Mouse (Mus musculus): ENCODE measurements around the gene Stum.
"Not testable (repeated sequence)": the region's sequence is repeated elsewhere in the genome, so short reads cannot be mapped to it uniquely, and the experiment has no call there.

Stum gene

DNA sequence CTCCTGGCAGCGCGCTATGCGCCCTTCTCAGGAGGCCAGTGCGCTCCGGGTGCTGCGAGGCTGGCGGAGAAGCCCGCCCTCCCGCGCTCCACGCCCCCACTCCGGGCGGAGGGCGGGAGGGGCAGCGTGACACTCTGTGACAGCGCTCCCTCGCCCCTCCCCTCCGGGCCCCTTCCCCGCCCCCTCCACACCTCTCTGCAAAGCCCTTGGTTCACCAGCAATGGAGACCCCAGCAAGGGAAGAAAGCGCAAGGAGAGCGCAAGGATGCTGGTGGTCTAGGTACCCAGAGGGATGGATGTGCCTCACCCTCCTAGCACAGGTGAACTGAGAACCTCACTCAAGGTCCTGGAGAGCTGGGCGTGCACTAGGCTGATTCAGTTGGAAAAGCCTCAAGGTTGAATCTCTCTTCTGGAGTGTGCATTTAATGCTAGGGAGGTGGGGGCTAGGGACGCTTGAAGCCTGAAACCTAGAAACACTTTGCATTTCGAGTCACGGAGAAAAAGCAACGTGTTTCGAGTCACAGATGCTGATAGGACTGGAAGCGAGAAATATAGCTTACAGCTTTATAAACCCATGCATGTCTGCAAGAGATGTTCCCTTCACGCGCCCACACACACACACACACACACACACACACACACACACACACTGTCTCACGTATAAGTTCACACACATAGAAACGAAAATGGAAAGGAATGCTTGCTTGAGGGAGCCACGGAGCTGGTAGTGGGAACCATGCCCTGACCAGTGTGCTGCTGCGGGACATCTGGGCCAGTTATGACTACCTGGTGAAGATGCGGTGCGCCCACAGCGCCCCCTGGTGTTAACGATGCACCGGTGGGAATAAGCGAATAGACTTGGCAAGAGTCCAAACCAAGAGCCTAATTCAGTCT is at the start of gene Stum:
Stum (minus strand) TSS at position 106 of the 893 bp plus-strand sequence.
- peak; percentile 26 for DNase-seq (ENCODE audit: low read depth, low spot score)

DNA sequence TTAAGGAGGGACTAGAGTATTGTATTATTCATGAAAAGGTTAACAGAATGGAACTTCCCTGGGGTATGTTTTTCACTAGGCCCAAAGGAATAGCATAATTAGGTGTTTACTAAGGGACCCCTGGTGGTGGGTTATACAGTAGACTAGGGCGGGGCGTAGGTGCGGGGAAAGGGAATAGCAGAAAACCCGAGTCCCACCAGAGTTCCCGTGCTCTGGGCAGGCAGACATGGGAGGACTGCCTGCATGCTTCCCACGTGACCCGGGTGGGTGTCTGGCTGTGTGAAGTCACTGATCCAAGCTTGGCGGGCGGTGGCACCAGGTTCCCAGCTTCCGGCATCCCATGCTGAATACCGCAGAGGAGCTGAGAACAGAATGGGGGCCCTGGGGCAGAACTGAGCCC is 49.4 kb upstream of the Stum start:
- no peak for DNase-seq (ENCODE audit: low read depth, low spot score)

DNA sequence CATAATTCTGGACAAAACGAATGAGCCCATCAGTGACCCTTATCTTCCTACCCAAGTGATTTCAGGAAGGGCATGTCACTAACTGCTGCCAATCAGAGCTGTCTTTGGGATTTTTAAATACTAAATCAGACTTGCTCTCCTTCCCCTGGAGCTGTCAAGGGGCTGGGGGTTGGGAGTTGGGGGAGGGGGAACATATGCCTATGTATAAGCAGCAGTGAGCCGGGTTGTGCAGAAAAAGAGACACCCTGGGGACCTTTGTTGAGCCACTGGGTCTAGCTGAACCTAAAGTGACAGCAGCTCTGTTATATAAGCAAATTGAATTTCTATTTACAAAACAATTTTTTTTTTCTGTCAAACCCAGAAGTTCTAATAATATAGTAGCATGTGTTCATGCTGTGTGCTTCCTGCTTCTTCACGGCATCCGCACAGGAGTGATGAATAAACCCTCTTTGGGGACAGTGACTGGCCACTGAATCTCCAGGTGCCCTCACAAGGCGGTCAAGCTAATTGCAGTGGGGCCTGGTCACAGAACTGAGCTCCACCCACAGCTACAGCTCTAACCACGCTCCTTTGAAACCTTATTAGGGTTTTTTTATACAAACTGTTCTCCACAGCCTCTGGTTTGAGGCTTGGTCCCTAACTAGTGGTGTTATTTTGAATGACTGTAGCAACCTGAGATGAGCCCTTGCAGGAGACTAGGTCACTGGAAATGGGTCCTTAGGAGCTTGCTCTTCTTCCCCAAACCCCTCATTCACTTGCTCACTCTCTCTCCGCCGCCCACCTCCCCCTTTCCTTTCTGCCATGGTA is 47.4 kb upstream of the Stum start:
- DNase-seq (ENCODE audit: low read depth, low spot score): no peak

DNA sequence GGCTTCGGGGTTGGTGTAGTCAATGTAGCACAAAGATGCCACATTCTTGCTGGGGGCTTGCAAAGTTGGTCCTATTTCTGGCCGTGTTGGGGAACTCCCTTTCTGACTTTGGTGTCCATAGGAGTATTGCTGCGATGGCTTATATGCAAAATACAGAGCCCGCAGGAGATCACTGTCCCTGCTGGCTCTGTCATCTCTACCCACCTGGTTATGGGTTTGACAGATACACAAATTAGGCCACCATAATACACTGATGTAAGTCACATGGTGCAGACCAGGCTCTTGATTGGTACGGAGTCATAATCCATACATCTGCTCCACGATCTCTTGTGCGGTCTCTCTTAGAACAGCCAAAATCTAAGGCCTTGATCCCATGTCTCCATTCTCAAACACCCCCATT is 46.5 kb upstream of the Stum start:
- DNase-seq (ENCODE audit: low read depth, low spot score): no peak

DNA sequence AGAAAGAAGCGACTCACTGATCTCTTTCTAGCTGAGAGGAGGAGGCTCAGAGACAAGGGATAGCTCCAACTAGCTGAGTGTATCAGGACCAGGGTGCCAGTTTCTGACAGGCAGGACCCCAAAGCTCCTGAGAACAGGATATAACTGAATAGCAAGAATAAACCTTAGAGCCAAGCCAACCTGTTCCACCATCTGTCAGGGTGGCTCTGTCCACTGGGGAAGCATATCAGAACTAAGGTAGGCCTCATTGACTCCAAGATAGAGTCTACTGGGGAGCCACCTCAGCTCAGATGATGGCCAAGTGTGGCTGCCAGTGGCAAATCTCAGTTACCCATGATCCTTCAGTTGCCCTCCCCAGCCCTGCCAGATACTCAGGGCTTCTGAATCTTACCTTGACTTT is 42.0 kb upstream of the Stum start:
- no peak for DNase-seq (ENCODE audit: low read depth, low spot score)

DNA sequence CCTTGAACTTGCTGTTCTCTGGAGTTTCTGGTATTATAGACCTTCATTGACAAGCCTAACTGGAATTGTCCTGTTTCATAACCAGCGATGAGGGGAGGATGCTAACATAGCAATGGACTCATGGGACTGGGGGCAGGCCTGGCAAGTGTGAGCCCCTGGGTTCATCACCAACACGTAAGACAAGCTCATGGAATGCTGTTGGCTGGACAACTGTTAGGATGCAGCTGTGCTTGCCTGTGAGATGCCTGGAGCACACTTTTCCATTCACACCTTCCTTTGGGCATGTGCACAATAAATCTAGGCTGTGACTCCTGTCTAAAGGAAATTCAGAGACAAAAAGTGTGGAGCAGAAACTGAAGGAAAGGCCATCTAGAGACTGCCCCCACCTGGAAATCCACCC is 40.0 kb upstream of the Stum start:
- no peak for DNase-seq (ENCODE audit: low read depth, low spot score)

DNA sequence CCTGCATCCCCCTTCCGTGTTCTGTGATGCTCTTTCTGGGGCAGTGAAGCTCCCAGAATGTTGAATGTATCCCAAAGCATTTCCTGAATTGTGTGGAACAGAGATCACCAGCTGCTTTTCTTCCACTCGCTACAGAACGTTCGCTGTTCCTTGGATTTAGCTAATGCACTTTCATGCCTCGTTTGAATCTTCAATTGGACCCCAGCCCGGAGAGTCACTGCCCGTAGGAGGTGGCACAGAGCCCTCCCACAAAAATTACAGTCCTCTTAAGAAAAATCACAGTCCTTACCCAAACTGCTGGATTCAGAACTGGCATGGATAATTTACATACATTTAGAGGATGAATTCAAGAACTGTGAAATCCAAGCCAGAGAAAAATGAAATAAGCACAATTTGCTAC is 36.9 kb upstream of the Stum start:
- DNase-seq (ENCODE audit: low read depth, low spot score): no peak

DNA sequence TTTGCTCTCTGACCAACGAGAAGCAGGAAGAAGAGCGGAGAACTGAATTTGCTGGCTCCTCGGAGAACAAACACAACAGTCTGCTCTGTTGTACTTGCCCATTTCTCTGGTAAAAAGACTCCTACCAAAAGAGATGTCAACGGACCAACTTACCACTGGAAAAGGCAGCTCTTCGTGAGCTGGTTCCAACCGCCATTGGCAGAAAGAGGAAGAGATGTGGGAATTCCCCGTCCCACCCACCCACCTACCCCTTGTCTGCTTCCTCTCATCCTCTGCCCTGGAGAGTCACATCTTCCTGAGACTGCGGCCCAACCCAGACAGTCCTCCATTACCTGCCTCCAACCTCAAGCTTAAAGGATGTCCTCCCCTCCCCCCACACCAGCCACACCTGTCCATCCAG is 36.2 kb upstream of the Stum start:
- no peak for DNase-seq (ENCODE audit: low read depth, low spot score)

DNA sequence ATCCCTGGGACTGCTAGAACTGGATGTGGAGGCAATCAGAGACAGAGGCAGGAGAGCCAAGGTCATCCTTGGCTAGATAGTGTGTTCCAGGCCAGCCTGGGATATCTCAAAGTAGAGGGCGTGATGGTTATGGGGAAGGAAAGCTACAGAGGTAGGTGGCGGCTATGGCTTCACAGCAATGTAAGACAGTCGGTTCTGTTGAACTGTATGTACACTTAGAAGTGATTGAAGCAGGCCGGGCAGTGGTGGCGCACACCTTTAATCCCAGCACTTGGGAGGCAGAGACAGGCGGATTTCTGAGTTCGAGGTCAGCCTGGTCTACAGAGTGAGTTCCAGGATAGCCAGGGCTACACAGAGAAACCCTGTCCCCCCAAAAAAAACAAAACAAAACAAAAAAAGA is 35.6 kb upstream of the Stum start:
- DNase-seq (ENCODE audit: low read depth, low spot score): not testable (repeated sequence)

DNA sequence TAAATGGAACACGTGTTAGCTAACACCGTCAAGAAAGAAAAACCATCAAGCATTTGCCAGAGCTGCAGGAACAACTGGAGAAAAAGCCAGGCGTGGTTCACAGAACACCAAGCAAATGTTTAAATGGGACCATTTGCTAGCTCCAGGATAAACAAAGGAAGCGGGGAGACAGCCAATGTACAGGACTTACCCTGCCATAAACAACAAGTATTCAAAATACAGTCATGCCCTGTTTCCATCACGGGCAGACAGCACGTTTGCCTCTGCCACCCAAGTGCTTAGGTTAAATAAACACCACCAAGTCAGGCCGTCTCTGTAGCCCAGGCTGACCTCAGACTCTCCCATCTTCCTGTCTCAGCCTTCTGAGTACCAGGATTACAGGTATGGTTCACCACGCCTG is 35.1 kb upstream of the Stum start:
- no peak for DNase-seq (ENCODE audit: low read depth, low spot score)

DNA sequence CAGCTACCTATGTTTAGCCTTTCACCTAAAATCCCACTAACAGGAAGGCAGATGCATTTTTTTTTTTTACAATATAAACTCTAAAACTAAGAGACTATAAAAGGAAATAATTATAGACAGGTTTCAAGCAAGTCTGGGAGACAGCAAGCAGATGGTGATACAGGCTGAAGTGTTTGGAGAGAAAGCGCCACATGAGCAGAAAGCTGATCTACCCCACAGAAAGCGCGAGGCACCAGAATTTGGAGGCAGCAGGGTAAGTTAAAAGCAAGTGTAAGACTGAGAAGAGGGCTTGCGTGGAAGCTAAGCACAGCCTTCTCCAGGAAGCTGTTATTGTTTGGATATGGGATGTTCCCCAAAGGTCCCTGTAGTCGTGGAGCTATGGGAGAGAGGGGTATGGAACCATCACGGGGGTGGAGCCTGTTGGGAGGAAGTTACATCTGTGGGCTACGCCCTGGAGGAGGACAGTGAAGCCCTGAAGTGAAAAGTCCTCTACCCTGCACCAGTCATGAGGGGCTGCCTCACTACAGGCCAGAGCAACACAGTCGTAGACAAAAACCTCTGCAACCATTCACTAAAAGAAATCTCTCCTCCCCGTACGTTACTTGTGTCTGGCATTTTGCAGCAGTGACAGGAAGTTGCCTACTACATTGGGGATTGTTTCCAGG is 34.2 kb upstream of the Stum start:
- DNase-seq (ENCODE audit: low read depth, low spot score): no peak

DNA sequence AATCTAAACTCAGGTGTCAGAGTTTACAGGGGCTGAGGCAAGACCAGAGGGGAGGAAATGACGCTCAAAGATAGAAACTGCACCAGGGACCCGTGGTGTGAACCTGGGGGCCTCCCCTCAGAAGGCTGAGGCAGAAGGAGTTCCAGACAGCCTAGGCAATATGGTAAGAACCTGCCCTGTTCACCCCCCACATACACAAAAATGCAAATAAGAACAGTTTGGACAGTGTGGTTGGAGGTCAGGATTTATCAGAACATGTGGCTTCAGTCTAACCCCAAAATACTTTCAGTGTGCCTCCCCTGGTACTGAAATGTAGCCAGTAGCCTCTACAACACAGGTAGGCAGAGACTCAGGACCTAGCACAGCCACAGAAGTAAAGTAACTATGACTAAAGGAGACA is 30.8 kb upstream of the Stum start:
- DNase-seq (ENCODE audit: low read depth, low spot score): no peak

DNA sequence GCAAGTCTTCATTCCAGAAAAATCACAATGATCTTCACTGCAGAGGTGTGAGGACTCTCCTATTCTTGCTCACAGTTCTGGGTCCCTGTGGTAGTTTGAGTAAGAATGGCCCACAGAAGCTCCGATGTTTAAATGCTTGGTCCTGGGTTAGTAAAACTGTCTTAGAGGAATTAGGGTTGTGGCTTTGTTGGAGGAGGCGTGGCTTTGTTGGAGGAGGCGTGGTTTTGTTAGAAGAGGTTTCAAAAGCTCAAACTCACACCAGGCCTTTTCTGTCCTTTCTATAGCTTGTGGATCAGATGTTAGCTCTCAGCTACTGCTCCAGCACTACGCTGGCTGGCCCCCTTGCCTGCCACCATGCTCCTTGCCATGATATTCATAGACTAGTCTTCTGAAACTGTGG is 27.6 kb upstream of the Stum start:
- no peak for DNase-seq (ENCODE audit: low read depth, low spot score)

DNA sequence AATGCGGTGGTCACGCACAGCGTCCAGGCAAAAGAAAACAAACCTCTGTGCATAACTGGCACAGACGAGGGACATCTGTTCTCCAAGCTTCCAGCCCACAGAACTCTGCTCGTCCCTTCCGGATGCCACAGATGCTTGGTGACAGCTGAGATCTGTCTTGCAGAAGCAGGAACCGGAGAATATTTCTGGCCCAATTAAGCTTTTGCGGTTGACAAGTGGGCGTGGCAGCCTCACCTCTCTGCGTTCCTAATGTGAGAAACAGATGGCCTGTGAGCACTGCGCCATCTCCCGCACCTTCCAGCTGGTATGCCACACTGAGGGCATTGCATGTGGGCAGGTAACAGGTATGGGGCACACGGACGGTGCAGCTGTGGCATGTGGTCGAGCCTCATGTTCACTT is 27.1 kb upstream of the Stum start:
- DNase-seq (ENCODE audit: low read depth, low spot score): no peak

DNA sequence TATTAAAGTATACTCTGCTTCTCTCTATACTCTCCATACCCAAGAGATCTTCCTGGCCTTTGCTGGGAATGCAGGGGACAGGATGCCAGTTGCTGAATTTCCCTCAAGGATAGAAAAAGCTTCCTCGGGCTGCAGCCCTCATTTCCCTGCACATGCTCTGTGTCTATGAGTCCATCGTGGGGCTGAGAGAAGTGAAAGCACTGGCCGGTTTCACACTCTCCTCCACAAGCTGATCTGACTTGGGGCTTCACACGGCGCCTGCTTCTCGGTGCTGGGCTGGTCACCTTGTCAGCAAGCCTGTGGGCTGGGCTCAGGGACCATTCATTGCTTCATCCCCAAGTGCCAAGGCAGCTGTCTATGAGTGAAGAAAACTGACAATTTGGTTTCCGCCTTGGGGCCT is 25.4 kb upstream of the Stum start:
- no peak for DNase-seq (ENCODE audit: low read depth, low spot score)

DNA sequence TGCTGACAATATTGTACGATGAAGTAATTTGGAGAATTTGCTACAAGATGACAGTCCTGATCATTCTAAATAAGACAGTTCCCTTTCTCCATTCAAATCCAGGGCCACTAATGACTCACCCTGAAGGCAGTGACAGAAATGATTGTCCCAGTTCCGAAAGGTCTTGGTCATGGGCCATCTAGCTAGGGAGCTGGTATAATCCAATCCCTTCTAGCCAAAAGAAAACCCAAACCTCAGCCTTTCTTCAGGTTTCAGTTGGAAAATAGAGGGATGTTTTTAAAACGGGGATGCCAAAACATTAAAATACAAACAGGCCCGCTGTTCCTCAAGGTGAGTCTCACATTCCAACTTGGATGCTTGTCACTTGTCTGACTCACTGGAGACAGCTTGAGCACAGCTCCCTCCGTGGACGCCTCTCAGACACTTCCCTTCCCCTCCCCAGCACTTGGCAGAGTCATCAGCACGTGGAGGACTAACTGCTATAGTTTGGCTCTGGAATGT is 24.0 kb upstream of the Stum start:
- DNase-seq (ENCODE audit: low read depth, low spot score): no peak

DNA sequence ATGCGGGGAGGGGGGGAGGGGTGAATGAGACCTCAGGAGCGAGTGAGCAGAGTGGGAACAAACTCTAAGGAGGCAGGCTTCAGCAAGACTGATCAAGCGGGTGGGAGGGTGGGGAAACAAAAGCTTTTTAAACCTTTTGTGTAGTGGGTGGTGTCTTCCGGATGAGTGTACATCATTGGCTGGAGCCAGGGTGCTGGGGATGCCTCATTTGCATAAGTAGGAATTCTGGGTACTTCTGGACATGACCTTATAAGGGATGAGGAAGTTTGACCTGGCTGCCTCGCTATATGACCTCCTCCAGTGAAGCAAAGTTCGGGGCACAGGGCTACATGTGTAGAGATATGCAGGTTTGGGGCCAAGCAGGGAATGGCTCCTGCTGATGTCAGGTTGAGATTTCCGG is 23.0 kb upstream of the Stum start:
- DNase-seq (ENCODE audit: low read depth, low spot score): no peak

DNA sequence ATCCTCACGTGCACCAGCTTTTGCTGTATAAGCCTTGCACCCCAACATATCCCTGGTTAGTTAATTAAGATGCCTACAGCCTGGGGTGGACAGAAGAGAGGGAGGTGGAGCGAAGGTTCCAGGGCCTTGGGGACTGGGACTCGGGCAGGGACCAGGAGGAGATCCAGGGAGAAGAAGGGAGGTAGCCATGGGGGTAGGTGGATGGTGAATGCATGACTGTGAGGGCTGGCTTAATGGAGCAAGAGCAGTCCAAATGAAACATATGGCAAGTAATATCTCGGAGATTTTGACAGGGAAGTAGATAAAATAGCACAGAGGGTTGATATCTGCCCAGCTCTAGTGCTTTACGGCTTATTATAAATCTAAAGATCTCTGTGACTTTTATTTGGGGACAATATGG is 21.6 kb upstream of the Stum start:
- no peak for DNase-seq (ENCODE audit: low read depth, low spot score)

DNA sequence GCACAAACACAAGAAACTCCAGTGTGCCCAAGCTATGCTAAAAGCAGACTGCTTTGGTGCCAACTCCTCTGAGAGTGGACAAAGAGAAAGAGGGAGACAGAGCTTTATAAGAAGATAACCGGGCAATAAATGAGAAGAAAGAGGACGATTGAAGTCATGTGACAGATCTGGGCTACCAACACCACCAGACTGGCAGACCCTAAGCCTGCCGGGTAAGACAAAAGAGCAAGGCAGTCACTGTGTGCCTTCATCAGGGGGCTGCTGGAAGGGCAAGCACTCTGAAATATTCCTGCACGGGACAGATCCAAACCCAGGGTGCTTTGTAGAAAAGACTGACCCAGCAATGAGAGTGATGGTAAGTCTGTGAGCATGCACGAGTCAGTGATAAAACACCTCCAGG is 20.2 kb upstream of the Stum start:
- DNase-seq (ENCODE audit: low read depth, low spot score): no peak

DNA sequence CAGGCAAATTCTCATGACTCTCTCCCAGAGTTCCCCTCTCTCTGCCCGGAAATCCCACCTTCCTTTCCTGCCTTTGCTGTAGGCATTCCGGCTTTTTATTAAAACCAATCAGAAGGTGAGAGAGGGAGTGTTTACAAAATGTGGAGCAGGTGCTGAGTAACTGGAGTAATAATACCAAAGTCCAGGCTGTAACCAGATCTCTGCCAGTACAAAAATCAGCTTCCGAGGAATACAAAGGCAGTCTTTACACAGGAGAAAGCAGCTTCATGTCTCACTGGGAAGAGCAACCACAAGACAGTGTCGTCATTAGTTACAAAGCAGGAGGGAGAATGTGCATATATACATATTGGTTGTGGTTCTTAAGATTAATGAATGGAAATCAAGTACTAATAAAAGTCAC is 19.3 kb upstream of the Stum start:
- no peak for DNase-seq (ENCODE audit: low read depth, low spot score)

DNA sequence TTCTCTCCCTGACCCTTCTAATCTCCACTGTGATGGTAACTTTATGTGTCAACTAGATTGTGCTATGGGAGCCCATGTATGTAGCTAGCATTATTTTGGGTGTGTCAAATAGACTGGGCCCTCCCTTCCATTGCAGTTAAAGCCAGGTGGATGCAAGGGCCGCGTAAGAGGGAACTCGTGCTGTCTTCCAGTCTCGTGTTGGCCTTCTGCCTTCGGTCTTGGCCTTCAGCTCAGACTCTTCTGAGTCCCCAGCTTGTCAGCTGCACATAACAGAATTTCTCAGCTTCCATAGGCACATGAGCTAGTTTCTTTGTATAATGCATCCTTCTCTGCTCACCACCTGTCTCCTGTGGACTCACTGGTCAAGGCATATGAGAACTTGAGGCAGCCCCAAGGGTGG is 17.3 kb upstream of the Stum start:
- no peak for DNase-seq (ENCODE audit: low read depth, low spot score)

DNA sequence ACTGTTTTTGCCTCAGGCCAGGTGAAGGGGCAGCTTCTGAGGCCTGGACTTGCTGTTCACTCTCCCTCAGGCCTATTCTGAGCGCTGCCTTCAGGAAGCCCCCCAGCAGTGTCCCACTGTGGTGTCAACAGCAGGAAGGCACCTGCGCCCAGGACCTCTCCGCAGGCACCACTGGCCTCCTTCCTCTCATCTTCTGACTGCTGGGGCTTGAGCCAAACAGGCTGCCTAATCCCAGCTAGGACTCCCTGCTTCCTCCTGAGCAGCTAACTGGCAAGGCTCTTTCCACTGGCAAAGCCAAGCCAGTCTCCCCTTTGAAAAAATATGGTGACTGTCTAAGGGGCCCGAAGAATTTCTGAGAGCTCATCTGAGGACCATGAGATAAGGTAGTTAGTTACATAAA is 16.9 kb upstream of the Stum start:
- no peak for DNase-seq (ENCODE audit: low read depth, low spot score)

All from c-Kit-negative CD71-positive TER-119-positive erythroid progenitor cells, embryonic 14.5 days (primary cell).